Mouse (Mus musculus) liver (tissue): ENCODE data around the gene Fam160b1.
A peak's percentile ranks its signal among the peaks of the same experiment; 100 is the strongest.

Source experiments
- DNase-seq: peaks from one replicate; pipeline ENCODE4 v3.0.0-alpha.2; 2020; ENCODE audit warnings: mixed read lengths

Fam160b1 gene

GRCm38 (mm10) chr19:57367849-57368387 is 7.4 kb downstream of the Fam160b1 start:
- DNase-seq: no peak

- DNase-seq: no peak
These were observed 12.9 kb downstream of the Fam160b1 start for GRCm38 (mm10) chr19:57373276-57373811.

GRCm38 (mm10) chr19:57375161-57375560 is 14.7 kb downstream of the Fam160b1 start:
- DNase-seq: no peak

- DNase-seq: no peak
These were observed 15.3 kb downstream of the Fam160b1 start for GRCm38 (mm10) chr19:57375746-57376145.

GRCm38 (mm10) chr19:57377043-57377703 is 16.7 kb downstream of the Fam160b1 start:
- no peak for DNase-seq

- DNase-seq: no peak
These were observed 25.8 kb downstream of the Fam160b1 start for GRCm38 (mm10) chr19:57386176-57386693.

- no peak for DNase-seq
These were observed 31.1 kb downstream of the Fam160b1 start for GRCm38 (mm10) chr19:57391545-57391944.

GRCm38 (mm10) chr19:57393357-57393957 is 33.0 kb downstream of the Fam160b1 start:
- DNase-seq: no peak

GRCm38 (mm10) chr19:57396609-57397008 is 36.1 kb downstream of the Fam160b1 start:
- no peak for DNase-seq

GRCm38 (mm10) chr19:57402364-57402763 is 41.9 kb downstream of the Fam160b1 start:
- no peak for DNase-seq

GRCm38 (mm10) chr19:57403700-57404501 is 43.4 kb downstream of the Fam160b1 start:
- peak; percentile 80 for DNase-seq

- DNase-seq: no peak
These were observed 44.0 kb downstream of the Fam160b1 start for GRCm38 (mm10) chr19:57404502-57404848.

GRCm38 (mm10) chr19:57407947-57408346 is 47.5 kb downstream of the Fam160b1 start:
- no peak for DNase-seq

- peak; percentile 61 for DNase-seq
These were observed 51.1 kb downstream of the Fam160b1 start for GRCm38 (mm10) chr19:57411375-57412196.

GRCm38 (mm10) chr19:57413170-57413569 is 52.7 kb downstream of the Fam160b1 start:
- DNase-seq: no peak

GRCm38 (mm10) chr19:57413918-57414317 is 53.4 kb downstream of the Fam160b1 start:
- DNase-seq: no peak

GRCm38 (mm10) chr19:57415031-57415807 is 54.7 kb downstream of the Fam160b1 start:
- no peak for DNase-seq

GRCm38 (mm10) chr19:57417800-57418580 is 57.5 kb downstream of the Fam160b1 start:
- peak; percentile 37 for DNase-seq

- DNase-seq: no peak
These were observed 62.9 kb downstream of the Fam160b1 start for GRCm38 (mm10) chr19:57423402-57423801.

GRCm38 (mm10) chr19:57425296-57425695 is 64.8 kb downstream of the Fam160b1 start:
- no peak for DNase-seq
